Mouse (Mus musculus): ENCODE measurements around the gene Schip1. TPM values are rescaled to one million over a fixed set of nuclear protein-coding genes. Genes with fewer than 3 reads are reported as not detected.

Gene Schip1
- polyA plus RNA-seq, 2 experiments: 1.1 to 1.6 TPM

DNA sequence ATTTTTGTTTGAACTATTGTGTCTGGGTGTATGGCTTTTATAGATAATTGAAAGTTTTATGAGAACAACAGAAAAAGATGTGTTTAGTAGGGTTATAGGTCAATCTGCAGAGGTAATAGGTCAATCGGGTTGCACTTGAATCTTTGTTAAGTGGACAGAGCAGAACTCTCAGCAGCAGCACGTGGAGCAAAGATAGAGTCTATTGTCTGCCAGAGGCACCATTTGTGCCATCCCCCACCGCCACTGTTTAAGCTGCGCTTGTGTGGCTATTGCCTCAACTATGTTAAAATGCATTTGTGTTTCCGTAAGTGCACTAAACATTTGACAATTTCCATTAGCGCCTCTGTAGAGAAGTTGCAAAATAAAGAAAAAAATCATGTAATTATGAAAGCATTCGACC lies 335.5 kb downstream of the Schip1 start:
- Histone ChIP-seq H3K36me3 (replicated peaks; ENCODE audit: control insufficient read depth, insufficient read depth, low read depth) (no peaks in the 10 kb centered on the region), H3K9me3 (ENCODE audit: control insufficient read depth, low read length) (no peaks in the 10 kb centered on the region), H3K27me3 (ENCODE audit: control insufficient read depth, insufficient read depth, low read length) (no peaks in the 10 kb centered on the region), H3K27ac (no peak overlapping the region), H3K4me1 (replicated peaks; ENCODE audit: control insufficient read depth in 2 of 2, insufficient read depth in 2 of 2, low read length in 1 of 2) (no peaks in the 10 kb centered on the region), H3K4me3 (ENCODE audit: insufficient read depth in 1 of 2, low read depth in 2 of 2, low read length in 2 of 2) (no peak overlapping the region), H3K9ac (replicated peaks) (no peak overlapping the region), H3K4me2 (ENCODE audit: low read depth) (no peak overlapping the region)
- ATAC-seq (ENCODE audit: insufficient read depth): no peak
- DNase-seq (ENCODE audit: low read depth in 3 of 3, low spot score in 3 of 3): no peak
- 64% methylated on average over 7 of the region's 7 CpGs for WGBS (ENCODE audit: insufficient replicate concordance)
- no peak for TF ChIP-seq CTCF (IDR thresholded peaks at IDR 0.05; ENCODE audit: low read depth)
- no peak for TF ChIP-seq EP300 (IDR thresholded peaks at IDR 0.05; ENCODE audit: low read depth)

DNA sequence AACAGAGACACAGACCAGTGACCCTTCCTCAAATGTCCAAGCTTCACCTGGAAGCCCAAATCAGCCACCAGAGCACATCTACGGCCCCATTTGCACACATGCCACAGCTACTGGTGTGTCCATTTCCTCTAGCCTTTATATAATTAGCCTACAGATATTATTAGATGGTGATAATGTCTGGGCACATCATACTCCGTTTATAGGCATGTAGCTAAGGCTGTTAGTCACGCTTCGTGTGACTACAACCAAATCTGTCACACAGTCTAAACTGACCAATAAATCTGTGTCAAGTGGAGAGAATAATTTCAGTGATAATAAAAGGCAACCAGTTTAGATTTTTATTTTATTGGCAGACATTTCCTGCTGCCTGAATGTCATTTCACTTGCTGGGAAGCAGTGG lies 338.7 kb downstream of the Schip1 start:
- Histone ChIP-seq H3K9ac (replicated peaks) (no peak overlapping the region), H3K9me3 (ENCODE audit: control insufficient read depth, low read length) (no peaks in the 10 kb centered on the region)
- WGBS (ENCODE audit: insufficient replicate concordance): 63% methylated on average over 4 of the region's 4 CpGs

DNA sequence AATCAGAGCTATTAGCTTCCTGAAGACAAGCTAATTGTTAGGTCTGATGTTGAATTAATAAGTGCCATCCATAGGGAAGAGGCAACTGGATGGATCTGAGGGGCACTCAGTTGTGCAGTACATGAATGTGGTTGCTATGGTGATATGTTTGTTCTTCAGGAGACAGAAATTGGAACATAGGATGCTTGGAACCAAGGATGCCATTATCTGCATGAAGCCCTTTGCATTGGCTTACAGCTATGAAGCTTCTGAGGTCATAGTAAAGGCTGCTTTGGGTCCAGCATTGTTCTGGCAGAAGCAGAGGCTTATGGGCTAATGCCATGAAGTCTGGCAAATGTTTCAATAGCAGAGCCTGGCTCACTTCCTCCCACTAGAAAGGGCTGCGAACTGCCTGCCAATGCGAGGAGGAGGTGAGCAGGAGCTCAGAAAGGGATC lies 339.2 kb downstream of the Schip1 start:
- no peak for DNase-seq (ENCODE audit: low read depth in 3 of 3, low spot score in 3 of 3)
- Histone ChIP-seq H3K27ac (no peak overlapping the region), H3K4me2 (ENCODE audit: low read depth) (no peak overlapping the region), H3K9me3 (ENCODE audit: control insufficient read depth, low read length) (no peaks in the 10 kb centered on the region), H3K9ac (replicated peaks) (no peak overlapping the region), H3K4me1 (replicated peaks; ENCODE audit: control insufficient read depth in 2 of 2, insufficient read depth in 2 of 2, low read length in 1 of 2) (no peaks in the 10 kb centered on the region), H3K36me3 (replicated peaks; ENCODE audit: control insufficient read depth, insufficient read depth, low read depth) (no peaks in the 10 kb centered on the region), H3K4me3 (ENCODE audit: insufficient read depth in 1 of 2, low read depth in 2 of 2, low read length in 2 of 2) (no peak overlapping the region), H3K27me3 (ENCODE audit: control insufficient read depth, insufficient read depth, low read length) (no peaks in the 10 kb centered on the region)
- no peak for TF ChIP-seq EP300 (IDR thresholded peaks at IDR 0.05; ENCODE audit: low read depth)
- no peak for TF ChIP-seq CTCF (IDR thresholded peaks at IDR 0.05; ENCODE audit: low read depth)
- ATAC-seq (ENCODE audit: insufficient read depth): no peak
- WGBS (ENCODE audit: insufficient replicate concordance): 58% methylated on average over 2 of the region's 2 CpGs

More for the DNA sequence above, 338.7 kb downstream of the Schip1 start:
- Histone ChIP-seq H3K4me2 (ENCODE audit: low read depth) (no peak overlapping the region), H3K36me3 (replicated peaks; ENCODE audit: control insufficient read depth, insufficient read depth, low read depth) (no peaks in the 10 kb centered on the region), H3K4me1 (replicated peaks; ENCODE audit: control insufficient read depth in 2 of 2, insufficient read depth in 2 of 2, low read length in 1 of 2) (no peaks in the 10 kb centered on the region), H3K4me3 (ENCODE audit: insufficient read depth in 1 of 2, low read depth in 2 of 2, low read length in 2 of 2) (no peak overlapping the region), H3K27me3 (ENCODE audit: control insufficient read depth, insufficient read depth, low read length) (no peaks in the 10 kb centered on the region), H3K27ac (no peak overlapping the region)
- no peak for TF ChIP-seq EP300 (IDR thresholded peaks at IDR 0.05; ENCODE audit: low read depth)
- no peak for TF ChIP-seq CTCF (IDR thresholded peaks at IDR 0.05; ENCODE audit: low read depth)
- no peak for ATAC-seq (ENCODE audit: insufficient read depth)
- DNase-seq (ENCODE audit: low read depth in 3 of 3, low spot score in 3 of 3): no peak

DNA sequence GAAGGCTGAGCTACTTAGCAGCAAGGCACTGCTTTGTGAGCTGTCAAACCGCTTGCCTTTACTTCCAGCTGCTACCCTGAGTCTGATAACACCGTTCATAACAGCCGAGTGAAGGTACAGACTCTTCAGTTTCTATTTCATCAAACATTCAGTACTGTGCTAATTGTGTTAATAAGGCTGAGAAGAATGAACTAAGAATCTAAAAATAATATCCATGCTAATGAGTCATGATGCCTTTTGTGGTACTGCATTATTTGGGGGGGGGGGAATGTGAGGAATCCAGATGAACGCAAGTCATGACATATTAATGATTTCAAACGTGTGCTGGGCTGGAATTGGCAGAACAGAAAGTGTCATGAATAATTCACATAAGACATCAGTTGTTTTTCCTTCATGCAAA lies 341.1 kb downstream of the Schip1 start:
- no peak overlapping the region for H3K9ac ChIP-seq (replicated peaks)
- H3K4me2 ChIP-seq (ENCODE audit: low read depth): no peak overlapping the region
- no peak for ATAC-seq (ENCODE audit: insufficient read depth)
- no peak for DNase-seq (ENCODE audit: low read depth in 3 of 3, low spot score in 3 of 3)
- H3K4me1 ChIP-seq (replicated peaks; ENCODE audit: control insufficient read depth in 2 of 2, insufficient read depth in 2 of 2, low read length in 1 of 2): no peaks in the 10 kb centered on the region
- H3K36me3 ChIP-seq (replicated peaks; ENCODE audit: control insufficient read depth, insufficient read depth, low read depth): no peaks in the 10 kb centered on the region
- no peaks in the 10 kb centered on the region for H3K9me3 ChIP-seq (ENCODE audit: control insufficient read depth, low read length)
- no peak overlapping the region for H3K4me3 ChIP-seq (ENCODE audit: insufficient read depth in 1 of 2, low read depth in 2 of 2, low read length in 2 of 2)
- H3K27ac ChIP-seq: no peak overlapping the region
- no peaks in the 10 kb centered on the region for H3K27me3 ChIP-seq (ENCODE audit: control insufficient read depth, insufficient read depth, low read length)
- 51% methylated on average over 5 of the region's 5 CpGs for WGBS (ENCODE audit: insufficient replicate concordance)
- TF ChIP-seq EP300 (IDR thresholded peaks at IDR 0.05; ENCODE audit: low read depth) (no peak), CTCF (IDR thresholded peaks at IDR 0.05; ENCODE audit: low read depth) (no peak)

DNA sequence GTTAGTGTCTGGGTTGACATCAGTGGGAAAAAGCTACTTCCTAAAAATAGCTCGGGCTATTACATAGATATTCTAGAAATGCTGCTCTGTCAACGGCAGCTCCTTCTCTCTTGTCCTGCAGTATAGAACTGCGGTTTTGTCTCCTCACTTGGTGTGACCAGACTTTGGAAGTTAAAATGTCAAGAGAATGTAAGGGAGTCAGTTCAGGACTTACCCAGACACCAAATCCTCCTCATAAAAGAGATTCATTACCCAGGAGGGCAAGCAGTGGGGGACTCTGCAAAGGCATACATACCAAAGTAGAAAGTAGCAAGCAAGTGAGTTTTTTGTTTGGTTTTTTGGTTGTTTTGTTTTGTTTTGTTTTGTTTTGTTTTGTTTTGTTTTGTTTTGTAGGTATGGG lies 347.7 kb downstream of the Schip1 start:
- WGBS (ENCODE audit: insufficient replicate concordance): 42% methylated on average over 3 of the region's 3 CpGs
- H3K4me1 ChIP-seq (replicated peaks; ENCODE audit: control insufficient read depth in 2 of 2, insufficient read depth in 2 of 2, low read length in 1 of 2): no peaks in the 10 kb centered on the region
- no peak for ATAC-seq (ENCODE audit: insufficient read depth)

More for the DNA sequence above, 347.7 kb downstream of the Schip1 start:
- H3K36me3 ChIP-seq (replicated peaks; ENCODE audit: control insufficient read depth, insufficient read depth, low read depth): no peaks in the 10 kb centered on the region
- no peak for TF ChIP-seq CTCF (IDR thresholded peaks at IDR 0.05; ENCODE audit: low read depth)
- TF ChIP-seq EP300 (IDR thresholded peaks at IDR 0.05; ENCODE audit: low read depth): no peak
- H3K27ac ChIP-seq: no peak overlapping the region
- no peak overlapping the region for H3K4me2 ChIP-seq (ENCODE audit: low read depth)
- DNase-seq (ENCODE audit: low read depth in 3 of 3, low spot score in 3 of 3): no peak
- no peaks in the 10 kb centered on the region for H3K27me3 ChIP-seq (ENCODE audit: control insufficient read depth, insufficient read depth, low read length)
- no peak overlapping the region for H3K4me3 ChIP-seq (ENCODE audit: insufficient read depth in 1 of 2, low read depth in 2 of 2, low read length in 2 of 2)
- no peak overlapping the region for H3K9ac ChIP-seq (replicated peaks)
- H3K9me3 ChIP-seq (ENCODE audit: control insufficient read depth, low read length): no peaks in the 10 kb centered on the region
